Mouse (Mus musculus): ENCODE data around the gene Atad5.
"Not testable (repeated sequence)": the region's sequence is repeated elsewhere in the genome, so short reads cannot be mapped to it uniquely, and the experiment has no call there.

Gene Atad5

DNA sequence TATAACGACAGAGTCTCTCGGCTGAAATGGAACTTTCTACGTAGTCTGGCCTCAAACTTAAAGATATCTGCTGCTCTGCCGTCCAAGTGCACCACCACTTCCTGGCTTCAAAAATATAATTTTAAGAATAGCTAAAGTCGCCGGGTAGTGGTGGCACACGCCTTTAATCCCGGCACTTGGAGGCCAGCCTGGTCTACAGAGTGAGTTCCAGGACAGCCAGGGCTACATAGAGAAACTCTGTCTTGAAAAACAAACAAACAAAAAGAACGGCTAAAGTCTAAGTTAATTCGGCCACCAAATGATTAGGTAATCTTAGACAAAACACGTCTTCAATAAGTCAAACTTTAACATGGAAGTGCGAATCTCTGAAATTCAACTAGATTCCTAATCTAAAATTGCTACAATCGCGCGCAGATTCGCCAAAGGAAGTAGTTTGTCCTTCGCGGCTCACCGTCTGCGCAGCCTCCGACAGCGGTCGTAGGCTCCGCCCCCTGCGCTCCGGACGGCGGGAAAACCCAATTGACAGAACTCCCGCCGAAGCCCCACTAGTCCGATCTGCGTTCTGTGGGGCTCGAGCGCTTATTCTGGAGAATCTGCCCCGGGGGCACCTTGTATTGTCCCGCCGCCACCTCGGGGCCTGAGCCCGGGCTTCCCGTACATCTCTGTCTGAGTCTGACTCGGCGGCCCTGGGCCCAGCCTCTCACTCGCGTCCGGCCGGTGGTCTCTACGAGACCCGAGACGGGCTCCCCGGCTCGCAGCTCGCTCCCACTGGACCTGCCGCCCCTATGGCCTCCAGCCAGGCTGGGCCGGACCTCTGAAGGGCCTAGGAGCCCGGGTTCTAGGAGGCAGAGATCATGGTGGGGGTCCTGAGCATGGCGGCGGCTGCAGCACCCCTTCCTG is at the start of gene Atad5:
Gene Atad5, plus strand, starts transcription at position 484 of the 900 bp plus-strand sequence.
- DNase-seq (ENCODE audit: low spot score): peak; percentile 77

DNA sequence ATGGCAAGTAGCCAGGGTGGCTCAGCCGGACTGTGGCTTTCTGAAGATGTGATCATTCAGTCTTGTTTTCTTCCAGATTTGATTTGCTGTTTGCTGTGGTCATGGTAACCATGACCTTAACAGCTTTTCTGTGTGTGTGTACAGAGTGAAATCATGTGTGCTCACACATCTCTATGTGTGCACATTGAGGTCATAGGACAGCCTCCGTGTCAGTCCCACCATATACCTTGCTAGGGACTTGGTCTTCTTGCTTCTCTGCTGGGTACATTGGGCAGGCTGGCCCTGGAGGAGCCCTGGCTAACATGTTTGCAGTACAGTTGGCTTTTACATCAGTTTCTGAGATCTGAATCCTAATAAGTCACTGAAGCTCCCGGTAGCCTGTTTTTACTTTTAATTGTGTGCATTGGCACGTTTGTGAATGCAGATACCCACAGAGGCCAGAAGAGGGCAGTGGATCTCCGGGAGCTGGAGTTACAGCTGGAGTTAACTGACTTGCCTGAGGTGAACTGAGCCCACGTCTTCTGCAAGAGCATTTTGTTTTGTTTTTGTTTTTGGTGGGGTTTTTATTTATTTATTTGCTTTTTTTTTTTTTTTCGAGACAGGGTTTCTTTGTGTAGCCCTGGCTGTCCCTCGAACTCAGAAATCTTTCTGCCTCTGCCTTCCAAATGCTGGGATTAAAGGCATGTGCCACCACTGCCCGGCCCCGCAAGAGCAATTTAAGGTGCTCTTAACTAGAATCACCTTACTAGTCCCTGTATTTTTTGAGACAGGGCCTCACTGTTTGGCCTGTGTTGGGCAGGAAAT is 46.4 kb upstream of the Atad5 start:
- no peak for DNase-seq (ENCODE audit: low spot score)

DNA sequence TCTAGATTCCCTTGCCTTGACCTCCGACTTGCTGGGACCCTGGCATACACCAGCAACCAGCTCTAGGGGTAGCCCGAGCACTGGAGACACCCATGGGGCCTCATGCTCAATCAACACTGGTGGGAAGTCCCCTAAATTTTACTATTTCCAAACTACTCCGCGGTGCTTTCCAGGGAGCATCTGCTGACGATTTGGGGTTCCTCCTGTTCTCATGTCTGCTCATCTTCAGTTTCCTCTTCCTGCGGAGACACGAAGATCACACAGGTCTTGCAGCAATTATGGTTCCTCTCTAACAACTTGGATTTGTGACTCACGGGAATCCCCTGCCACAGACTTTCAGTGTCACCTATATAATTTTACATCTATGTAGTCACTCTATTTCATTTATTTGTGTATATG is 45.8 kb upstream of the Atad5 start:
- DNase-seq (ENCODE audit: low spot score): no peak

DNA sequence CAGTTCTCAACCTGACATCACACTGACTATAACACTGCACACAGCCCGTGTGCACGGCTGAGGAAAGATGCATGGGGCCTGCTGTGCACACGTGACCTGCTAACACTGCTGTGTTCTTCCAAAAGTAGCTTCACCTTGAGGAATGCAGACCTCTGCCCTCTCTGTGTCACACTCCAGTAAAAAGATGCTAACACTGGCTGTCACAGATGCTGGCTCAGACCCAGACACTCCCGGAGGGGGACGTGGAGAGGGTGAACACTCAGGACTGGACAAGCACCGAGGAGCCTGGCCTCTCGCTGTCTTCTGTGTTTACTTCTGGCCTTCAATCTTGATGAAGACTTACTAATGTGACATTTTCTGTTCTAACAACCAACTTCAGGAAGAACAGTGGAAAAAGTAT is 42.3 kb upstream of the Atad5 start:
- no peak for DNase-seq (ENCODE audit: low spot score)

DNA sequence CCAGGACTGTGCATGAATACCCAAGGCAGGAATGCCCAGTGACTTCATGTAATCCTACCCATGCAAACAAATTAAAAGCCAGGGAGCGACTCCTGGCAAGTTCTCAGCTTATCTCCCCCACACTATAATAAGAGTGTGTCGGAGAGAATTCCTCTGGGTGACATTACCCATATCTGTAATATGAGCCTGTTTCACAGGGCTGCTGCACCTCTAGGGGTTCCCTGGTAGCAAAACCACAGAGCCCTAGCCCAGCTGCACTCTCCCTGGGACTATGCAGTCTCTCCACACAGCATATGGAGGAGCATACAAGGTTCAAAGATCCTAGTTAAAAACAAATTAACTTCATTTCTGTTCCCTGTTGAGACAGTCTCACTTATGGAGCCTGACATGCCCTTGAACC is 39.1 kb upstream of the Atad5 start:
- DNase-seq (ENCODE audit: low spot score): no peak

DNA sequence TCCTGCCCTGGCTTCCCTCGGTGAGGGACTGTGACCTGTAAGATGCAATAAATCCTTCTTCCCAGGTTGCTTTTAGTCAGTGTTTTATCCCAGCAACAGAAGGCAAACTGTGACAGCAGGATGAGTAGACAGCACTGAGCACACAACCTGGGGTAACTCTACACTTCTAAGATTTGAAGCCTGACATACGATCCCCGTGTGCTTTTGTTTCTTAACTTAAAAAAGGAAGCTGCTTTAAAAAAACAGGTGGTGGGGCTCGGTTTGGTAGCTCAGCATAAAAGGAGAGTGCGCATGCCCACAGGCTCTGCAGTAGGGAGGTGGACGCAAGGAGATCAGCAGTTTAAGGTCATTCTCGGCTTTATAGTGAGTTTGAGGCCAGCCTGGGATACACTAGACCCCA is 36.7 kb upstream of the Atad5 start:
- no peak for DNase-seq (ENCODE audit: low spot score)

DNA sequence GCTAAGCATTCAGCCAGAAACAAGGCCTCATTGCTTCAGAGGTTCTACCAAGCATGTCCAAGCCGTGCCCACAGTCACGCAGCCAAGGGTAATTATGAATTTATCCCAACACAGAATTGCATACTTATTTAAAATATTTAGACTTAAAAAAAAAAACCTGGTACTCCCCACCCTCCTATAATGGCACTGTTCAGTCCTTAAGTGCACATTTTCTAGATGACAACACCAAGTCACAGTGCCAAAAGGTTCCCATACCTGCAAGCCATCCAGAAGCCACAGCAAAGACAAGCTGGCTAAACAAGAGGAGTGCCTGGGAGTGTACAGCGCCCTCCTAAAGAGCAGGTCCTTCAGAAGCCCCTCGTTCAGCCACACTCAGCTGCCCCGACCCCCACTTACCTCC is 36.0 kb upstream of the Atad5 start:
- DNase-seq (ENCODE audit: low spot score): no peak

DNA sequence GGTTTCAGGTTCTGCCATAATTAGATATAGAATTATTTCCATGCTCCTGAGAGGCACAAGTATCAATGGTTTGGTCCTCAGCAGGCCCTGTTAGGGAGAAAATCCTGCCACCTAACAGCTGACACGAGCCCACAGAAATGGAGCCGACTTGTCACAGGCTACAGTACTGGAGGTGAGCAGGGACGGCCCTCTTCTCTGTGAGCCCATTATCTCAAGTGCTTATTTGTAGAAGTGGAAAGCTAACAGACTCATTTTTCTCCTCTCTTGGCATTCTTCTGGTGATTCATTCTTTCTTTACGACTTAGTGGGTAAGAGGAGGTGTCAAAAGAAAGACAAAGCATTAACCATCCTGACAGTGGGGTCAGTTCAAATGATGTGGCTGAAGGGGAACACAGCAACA is 34.5 kb upstream of the Atad5 start:
- no peak for DNase-seq (ENCODE audit: low spot score)

DNA sequence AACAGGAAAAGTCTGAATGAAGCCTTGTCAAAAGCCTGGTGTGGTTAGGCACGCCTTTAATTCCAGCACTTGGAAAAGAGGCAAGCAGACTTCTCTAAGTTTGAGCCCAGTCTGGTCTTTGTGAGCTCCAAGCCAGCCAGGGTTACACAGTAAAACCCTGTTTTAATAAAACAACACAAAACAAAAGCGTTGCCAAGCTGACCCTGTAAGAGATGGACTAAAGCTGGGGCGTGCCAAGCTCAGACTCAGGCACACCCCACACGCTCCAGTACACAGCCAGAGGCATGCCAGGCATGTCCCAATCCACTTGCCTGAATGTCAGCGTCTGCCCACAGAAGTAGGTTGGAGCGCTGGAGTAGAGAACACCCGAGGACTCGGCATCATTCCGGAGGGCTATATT is 33.1 kb upstream of the Atad5 start:
- DNase-seq (ENCODE audit: low spot score): no peak

DNA sequence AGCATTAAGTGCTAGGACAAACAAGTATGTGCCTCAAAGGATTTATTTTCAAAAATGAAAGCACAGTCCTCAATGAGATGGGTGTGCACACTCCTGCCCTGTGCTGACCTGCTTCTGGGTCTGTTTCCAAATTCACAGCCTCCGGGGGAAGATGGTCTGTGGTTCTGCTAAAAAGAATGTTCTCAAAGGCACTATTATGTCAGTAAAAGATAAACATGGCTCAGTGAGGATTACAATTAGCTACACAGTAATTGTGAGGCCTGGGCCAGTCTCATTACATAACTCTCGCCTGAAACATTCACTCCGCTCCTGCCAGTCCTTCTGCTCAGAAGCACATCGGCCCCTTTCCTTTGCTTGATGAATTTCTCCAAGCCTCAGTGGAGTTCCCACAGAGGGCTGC is 27.0 kb upstream of the Atad5 start:
- DNase-seq (ENCODE audit: low spot score): no peak

DNA sequence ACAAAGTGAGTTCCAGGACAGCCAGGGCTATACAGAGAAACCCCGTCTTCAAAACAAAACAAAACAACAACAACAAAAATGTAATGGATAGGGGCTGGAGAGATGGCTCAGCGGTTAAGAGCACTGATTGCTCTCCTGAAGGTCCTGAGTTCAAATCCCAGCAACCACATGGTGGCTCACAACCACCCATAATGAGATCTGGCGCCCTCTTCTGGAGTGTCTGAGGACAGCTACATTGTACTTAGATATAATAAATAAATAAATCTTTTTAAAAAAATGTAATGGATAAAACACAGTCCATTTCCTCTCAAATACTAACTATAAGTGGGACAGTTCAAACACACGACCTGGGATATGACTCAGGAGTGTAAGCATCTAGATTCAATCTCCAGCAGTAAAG is 22.8 kb upstream of the Atad5 start:
- not testable (repeated sequence) for DNase-seq (ENCODE audit: low spot score)

DNA sequence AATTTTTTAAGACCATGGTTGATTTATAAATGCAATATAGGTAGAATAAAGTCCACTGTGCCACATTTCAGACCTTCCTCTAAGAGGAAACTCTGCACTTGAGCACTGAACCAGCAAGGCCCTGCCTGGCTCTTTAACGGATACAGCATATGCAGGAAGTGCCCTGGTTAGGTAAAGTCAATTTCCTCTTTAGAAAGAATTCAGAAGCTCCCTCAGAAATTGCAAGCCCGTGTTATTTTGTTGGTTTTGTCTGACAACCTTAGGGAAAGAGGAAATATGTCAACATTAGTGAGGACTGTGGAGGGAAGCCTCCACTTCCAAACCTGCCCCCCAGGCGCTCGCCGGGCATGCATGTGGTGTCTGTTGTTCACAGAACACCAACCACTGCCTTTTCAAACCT is 21.6 kb upstream of the Atad5 start:
- DNase-seq (ENCODE audit: low spot score): no peak

DNA sequence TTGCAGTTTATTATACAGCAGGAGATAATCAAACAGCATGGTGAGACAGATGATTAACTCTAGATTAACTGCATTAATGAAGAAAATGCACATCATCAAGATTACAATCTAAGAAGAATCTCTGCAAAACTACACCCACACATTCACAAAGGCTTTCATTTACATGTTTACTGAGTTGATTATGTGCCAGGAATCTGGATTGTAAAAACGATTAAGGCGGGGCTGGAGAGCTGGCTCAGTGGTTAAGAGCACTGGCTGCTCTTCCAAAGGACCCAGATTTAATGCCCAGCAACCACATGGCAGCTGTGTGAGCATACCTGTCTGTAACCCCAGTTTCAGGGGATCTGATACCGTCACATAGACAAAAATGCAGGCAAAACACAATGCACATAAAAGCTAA is 19.4 kb upstream of the Atad5 start:
- DNase-seq (ENCODE audit: low spot score): no peak

DNA sequence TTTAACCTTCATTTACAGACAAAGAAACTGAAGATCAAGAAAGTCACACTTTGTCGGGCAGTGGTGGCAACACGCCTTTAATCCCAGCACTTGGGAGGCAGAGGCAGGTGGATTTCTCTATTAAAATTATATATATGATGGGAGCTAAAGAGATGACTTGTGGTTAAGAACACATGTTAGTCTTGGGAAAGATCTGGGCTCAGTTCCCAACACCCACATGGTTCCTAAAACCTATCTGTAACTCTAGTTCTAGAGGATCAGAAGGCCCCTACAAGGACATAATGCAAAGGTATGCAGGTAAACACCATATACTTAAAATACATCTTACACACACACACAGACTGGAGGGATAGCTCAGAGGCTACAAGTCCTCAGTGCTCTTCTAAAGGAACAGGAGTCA is 18.2 kb upstream of the Atad5 start:
- DNase-seq (ENCODE audit: low spot score): no peak

DNA sequence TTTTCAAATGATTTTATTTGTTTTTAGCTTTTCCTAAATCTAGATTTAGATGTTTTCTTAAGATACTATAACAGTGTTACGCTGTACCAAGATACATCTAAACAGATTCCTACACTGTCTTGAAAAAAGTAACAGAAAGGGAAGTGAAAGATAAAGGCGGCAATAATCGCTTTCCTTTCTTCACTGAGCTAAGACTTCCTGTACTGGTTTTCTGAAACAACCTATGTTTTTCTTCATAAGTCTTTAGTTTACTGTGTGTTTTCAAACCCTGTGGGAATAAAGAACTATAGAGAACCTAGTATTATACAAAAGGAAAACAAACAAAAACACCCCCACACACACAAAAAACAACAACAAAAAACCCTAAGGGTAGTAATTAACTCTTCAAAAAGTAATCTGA is 16.8 kb upstream of the Atad5 start:
- no peak for DNase-seq (ENCODE audit: low spot score)

DNA sequence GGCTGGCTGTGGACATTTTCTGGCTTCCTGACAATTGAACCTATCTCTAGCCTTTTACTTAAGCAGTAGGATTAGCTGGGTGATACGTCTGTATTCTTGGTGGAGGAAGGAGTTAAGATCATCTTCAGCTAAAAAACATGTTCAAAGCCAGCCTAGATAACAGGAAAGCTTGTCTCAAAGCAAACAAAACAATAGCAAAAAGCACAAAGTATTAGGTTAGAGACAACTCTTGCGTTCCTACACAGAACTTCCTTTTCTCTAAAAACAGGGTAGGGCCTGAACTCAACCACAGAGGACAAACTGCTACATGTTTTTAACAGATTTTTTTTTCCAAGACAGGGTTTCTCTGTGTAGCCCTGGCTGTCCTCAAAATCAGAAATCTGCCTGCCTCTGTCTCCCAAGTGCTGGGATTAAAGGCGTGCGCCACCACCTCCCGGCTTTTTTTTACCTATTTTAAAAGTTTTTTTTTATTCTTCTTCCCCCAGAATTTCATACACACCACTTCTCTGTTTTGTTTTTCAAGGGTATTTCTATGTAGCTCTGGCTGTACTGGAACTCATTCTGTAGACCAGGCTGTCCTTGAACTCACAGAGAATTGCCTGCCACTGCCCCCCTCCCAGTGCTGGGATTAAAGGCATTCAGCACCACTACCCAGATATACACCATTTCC is 13.5 kb upstream of the Atad5 start:
- no peak for DNase-seq (ENCODE audit: low spot score)

DNA sequence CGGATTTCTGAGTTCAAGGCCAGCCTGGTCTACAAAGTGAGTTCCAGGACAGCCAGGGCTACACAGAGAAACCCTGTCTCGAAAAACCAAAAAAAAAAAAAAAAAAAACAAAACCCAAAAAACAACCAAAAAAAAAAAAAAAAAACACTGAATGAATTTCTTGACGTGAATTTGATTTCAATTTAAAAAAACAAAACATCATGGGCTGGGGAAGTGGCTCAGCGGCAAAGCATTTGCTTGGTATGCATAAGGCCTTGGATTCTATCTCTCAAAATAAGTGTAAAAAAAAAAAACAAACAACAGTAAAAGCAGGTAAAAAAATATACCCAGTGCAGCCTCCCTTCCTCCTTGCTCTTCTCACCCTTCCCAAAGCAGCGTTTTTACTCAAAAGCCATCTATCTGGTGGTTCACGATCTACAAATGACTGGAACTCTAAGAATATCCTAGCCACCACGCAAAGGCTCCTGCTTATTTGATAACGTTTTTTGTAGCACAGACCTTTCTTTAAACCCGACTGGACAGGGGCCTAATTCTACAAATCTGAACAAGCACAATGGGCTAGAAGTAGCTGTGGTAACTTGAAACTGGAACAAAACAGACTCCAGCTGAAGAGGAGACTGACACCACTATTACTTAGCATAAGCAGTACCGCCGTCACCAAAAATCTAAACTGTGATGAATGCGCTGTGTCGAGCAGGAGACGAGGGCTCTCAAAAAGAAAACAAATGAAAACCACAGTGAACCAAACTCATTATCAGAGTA is 11.2 kb upstream of the Atad5 start:
- no peak for DNase-seq (ENCODE audit: low spot score)

DNA sequence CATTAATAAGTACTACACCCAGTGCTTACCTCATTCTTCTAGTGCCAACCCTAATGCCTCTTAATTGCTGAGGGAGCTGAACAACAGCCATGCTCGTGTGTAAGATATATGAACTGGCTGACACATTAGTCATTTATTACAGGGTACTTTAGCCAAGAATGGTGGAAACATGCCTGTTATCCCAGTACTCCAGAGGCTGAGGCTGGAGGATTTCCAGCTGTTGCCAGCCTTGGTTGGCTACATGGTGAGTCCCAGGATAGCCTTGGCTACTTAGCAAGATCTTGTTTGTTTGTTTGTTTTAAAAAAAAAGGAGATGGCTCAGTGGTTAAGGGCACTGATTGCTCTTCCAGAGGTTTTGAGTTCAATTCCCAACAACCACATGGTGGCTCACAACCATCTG is 10.4 kb upstream of the Atad5 start:
- no peak for DNase-seq (ENCODE audit: low spot score)

DNA sequence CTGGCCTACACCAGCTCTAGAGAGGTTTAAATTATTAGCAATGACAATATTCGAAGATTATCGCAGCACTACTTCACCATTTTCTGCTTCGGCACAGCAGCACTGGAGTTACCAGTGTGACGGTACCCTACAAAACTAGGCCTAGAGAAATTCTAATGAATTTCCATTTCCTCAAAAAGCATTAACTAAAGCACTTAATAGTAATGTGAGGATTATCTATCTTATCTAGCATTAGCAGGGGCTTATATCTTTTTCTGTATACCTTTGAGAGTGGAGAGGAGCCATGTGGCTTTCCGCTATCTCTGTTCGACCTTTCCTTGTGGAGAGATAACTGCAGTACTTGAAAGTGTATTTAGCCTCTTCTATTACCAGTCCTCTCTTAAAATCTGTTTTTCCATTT is 9.4 kb upstream of the Atad5 start:
- DNase-seq (ENCODE audit: low spot score): no peak

DNA sequence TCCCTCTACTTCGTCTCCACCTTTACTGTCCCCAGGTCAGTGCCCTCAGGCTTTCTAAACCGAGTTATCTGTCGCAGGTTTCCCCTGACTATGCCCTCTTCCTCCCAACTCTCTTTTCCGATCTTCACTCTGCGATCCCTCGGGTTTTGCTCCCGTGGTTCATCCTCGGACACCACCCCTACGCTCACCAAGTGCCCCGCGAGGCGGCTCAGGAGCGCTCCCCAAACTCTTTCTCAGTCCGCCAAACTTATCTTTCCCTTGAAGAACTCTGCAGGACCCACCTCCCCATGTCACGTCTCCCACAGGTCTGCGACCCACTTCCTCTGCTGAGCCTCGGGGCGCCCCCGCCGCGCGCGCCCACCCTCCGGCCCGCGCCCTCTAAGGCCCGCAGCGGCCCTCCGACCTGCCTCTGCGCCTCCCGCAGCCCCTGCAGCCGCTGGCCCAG is 8.8 kb upstream of the Atad5 start:
- DNase-seq (ENCODE audit: low spot score): no peak

DNA sequence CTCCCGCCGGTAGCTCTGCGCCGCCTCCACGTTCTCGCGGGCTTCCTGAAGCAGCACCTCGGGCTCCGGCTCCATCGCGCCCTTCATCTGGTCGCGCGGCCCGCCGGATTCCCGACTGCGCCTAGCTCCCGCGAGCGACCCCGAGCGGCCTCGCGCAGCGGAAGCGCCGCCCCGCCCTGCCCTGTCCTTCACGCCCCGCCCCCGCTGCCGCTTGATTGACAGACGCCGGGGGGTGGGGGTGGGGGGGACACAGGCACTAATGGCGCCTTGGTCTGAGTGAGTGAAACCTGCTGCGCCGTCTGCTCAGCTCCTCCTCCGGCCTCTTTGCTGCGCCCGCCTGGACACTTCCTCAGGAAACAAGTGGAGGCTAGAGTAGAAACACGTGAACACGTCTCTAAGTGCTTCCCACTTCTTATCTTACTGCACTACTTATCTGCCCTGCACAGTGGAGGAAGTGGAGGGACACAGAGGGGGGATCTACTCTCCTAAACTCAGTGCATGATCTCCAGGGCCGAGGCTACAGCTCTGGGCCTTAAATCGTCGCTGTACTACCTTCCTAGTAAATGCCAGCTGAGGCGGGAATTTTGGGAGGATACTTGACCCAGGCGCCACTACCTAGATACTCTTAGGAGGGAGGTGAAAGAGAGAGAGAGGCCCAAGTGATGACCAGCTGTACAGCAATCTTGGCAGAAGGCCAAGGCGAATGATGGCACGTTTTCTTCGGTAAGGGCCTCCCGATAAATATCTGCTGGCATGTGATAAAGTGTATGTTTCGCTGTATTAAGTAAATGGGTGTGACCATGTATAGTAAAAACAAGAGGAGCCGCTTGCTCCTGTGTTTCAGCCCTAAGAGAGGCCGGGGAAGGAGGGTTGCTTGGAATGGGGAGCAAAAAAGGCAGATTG is 8.1 kb upstream of the Atad5 start, which contains the start of gene Crlf3:
Gene Crlf3, minus strand, starts transcription at position 166 of the 903 bp plus-strand sequence.
- peak; percentile 78 for DNase-seq (ENCODE audit: low spot score)

Data from ovary, postnatal 10 days (tissue).